Mouse (Mus musculus): ENCODE measurements at regions not wholly inside any gene's neighbourhood (a gene's known extent, or its start where the extent isn't known, plus 50 kb on each side); places are given as distances from the start of the nearest gene placed in this dataset.

- no peak for ATAC-seq
Measured at GRCm38 (mm10) chr13:39266024-39266423, 305.3 kb upstream of the Slc35b3 start.

GRCm38 (mm10) chr13:39256708-39257107 is 296.0 kb upstream of the Slc35b3 start:
- no peak overlapping the region for H3K4me2 ChIP-seq (ENCODE audit: low read length)
- H3K9ac ChIP-seq (ENCODE audit: low read depth, low read length) = no peak overlapping the region
- no peak overlapping the region for H3K27ac ChIP-seq (ENCODE audit: low read length)
- 26% methylated on average over 3 of the region's 3 CpGs for WGBS
- no peak overlapping the region for H3K4me3 ChIP-seq (ENCODE audit: low read depth, low read length)
- ATAC-seq = no peak
- H3K27me3 ChIP-seq (ENCODE audit: control insufficient read depth, insufficient read depth, low read depth, low read length) = no peaks in the 10 kb centered on the region
- no peaks in the 10 kb centered on the region for H3K36me3 ChIP-seq (ENCODE audit: control insufficient read depth, insufficient read depth, low read length)
- H3K9me3 ChIP-seq (replicated peaks; ENCODE audit: control insufficient read depth, low read length, poor library complexity, severe bottlenecking) = no peaks in the 10 kb centered on the region
- no peaks in the 10 kb centered on the region for H3K4me1 ChIP-seq (ENCODE audit: control insufficient read depth, insufficient read depth, low read length)

More at GRCm38 (mm10) chr13:39266024-39266423, 305.3 kb upstream of the Slc35b3 start:
- Histone ChIP-seq H3K27ac (ENCODE audit: low read length) (no peak overlapping the region), H3K4me2 (ENCODE audit: low read length) (no peak overlapping the region), H3K4me1 (ENCODE audit: control insufficient read depth, insufficient read depth, low read length) (no peaks in the 10 kb centered on the region), H3K9ac (ENCODE audit: low read depth, low read length) (no peak overlapping the region), H3K9me3 (replicated peaks; ENCODE audit: control insufficient read depth, low read length, poor library complexity, severe bottlenecking) (no peaks in the 10 kb centered on the region), H3K27me3 (ENCODE audit: control insufficient read depth, insufficient read depth, low read depth, low read length) (no peaks in the 10 kb centered on the region), H3K4me3 (ENCODE audit: low read depth, low read length) (no peak overlapping the region), H3K36me3 (ENCODE audit: control insufficient read depth, insufficient read depth, low read length) (no peaks in the 10 kb centered on the region)
- 23% methylated on average over 5 of the region's 5 CpGs for WGBS

GRCm38 (mm10) chr13:39255338-39255737 is 294.7 kb upstream of the Slc35b3 start:
- H3K4me3 ChIP-seq (ENCODE audit: low read depth, low read length) = no peak overlapping the region
- no peak overlapping the region for H3K9ac ChIP-seq (ENCODE audit: low read depth, low read length)
- H3K27ac ChIP-seq (ENCODE audit: low read length) = no peak overlapping the region
- no peak overlapping the region for H3K4me2 ChIP-seq (ENCODE audit: low read length)
- no peaks in the 10 kb centered on the region for H3K27me3 ChIP-seq (ENCODE audit: control insufficient read depth, insufficient read depth, low read depth, low read length)
- no peaks in the 10 kb centered on the region for H3K4me1 ChIP-seq (ENCODE audit: control insufficient read depth, insufficient read depth, low read length)
- no peak for ATAC-seq
- H3K36me3 ChIP-seq (ENCODE audit: control insufficient read depth, insufficient read depth, low read length) = no peaks in the 10 kb centered on the region
- WGBS = 53% methylated on average over 3 of the region's 3 CpGs
- H3K9me3 ChIP-seq (replicated peaks; ENCODE audit: control insufficient read depth, low read length, poor library complexity, severe bottlenecking) = no peaks in the 10 kb centered on the region

- no peak overlapping the region for H3K4me2 ChIP-seq (ENCODE audit: low read length)
- H3K4me3 ChIP-seq (ENCODE audit: low read depth, low read length) = no peak overlapping the region
- H3K9me3 ChIP-seq (replicated peaks; ENCODE audit: control insufficient read depth, low read length, poor library complexity, severe bottlenecking) = no peaks in the 10 kb centered on the region
- no peaks in the 10 kb centered on the region for H3K4me1 ChIP-seq (ENCODE audit: control insufficient read depth, insufficient read depth, low read length)
- WGBS = 95% methylated on average over 3 of the region's 3 CpGs
- no peak overlapping the region for H3K9ac ChIP-seq (ENCODE audit: low read depth, low read length)
- no peaks in the 10 kb centered on the region for H3K36me3 ChIP-seq (ENCODE audit: control insufficient read depth, insufficient read depth, low read length)
- ATAC-seq = no peak
- H3K27me3 ChIP-seq (ENCODE audit: control insufficient read depth, insufficient read depth, low read depth, low read length) = no peaks in the 10 kb centered on the region
- H3K27ac ChIP-seq (ENCODE audit: low read length) = no peak overlapping the region
Measured at GRCm38 (mm10) chr13:39252591-39252990, 291.9 kb upstream of the Slc35b3 start.

- 57% methylated on average over 4 of the region's 4 CpGs for WGBS
- no peaks in the 10 kb centered on the region for H3K9me3 ChIP-seq (replicated peaks; ENCODE audit: control insufficient read depth, low read length, poor library complexity, severe bottlenecking)
- no peak overlapping the region for H3K27ac ChIP-seq (ENCODE audit: low read length)
- H3K9ac ChIP-seq (ENCODE audit: low read depth, low read length) = no peak overlapping the region
- no peak overlapping the region for H3K4me2 ChIP-seq (ENCODE audit: low read length)
- no peak overlapping the region for H3K4me3 ChIP-seq (ENCODE audit: low read depth, low read length)
- H3K4me1 ChIP-seq (ENCODE audit: control insufficient read depth, insufficient read depth, low read length) = no peaks in the 10 kb centered on the region
- no peak for ATAC-seq
- H3K27me3 ChIP-seq (ENCODE audit: control insufficient read depth, insufficient read depth, low read depth, low read length) = no peaks in the 10 kb centered on the region
- no peaks in the 10 kb centered on the region for H3K36me3 ChIP-seq (ENCODE audit: control insufficient read depth, insufficient read depth, low read length)
Measured at GRCm38 (mm10) chr13:39250096-39250495, 289.4 kb upstream of the Slc35b3 start.

GRCm38 (mm10) chr13:39226829-39227228 is 266.2 kb upstream of the Slc35b3 start:
- H3K36me3 ChIP-seq (ENCODE audit: control insufficient read depth, insufficient read depth, low read length) = no peaks in the 10 kb centered on the region
- H3K4me2 ChIP-seq (ENCODE audit: low read length) = no peak overlapping the region
- no peaks in the 10 kb centered on the region for H3K27me3 ChIP-seq (ENCODE audit: control insufficient read depth, insufficient read depth, low read depth, low read length)
- no peak for ATAC-seq
- H3K4me1 ChIP-seq (ENCODE audit: control insufficient read depth, insufficient read depth, low read length) = no peaks in the 10 kb centered on the region
- H3K4me3 ChIP-seq (ENCODE audit: low read depth, low read length) = no peak overlapping the region
- no peak overlapping the region for H3K9ac ChIP-seq (ENCODE audit: low read depth, low read length)
- 74% methylated on average over 4 of the region's 4 CpGs for WGBS
- H3K27ac ChIP-seq (ENCODE audit: low read length) = no peak overlapping the region
- no peaks in the 10 kb centered on the region for H3K9me3 ChIP-seq (replicated peaks; ENCODE audit: control insufficient read depth, low read length, poor library complexity, severe bottlenecking)

- Histone ChIP-seq H3K27ac (ENCODE audit: low read length) (no peak overlapping the region), H3K4me1 (ENCODE audit: control insufficient read depth, insufficient read depth, low read length) (no peaks in the 10 kb centered on the region), H3K4me2 (ENCODE audit: low read length) (no peak overlapping the region), H3K4me3 (ENCODE audit: low read depth, low read length) (no peak overlapping the region), H3K9ac (ENCODE audit: low read depth, low read length) (no peak overlapping the region), H3K27me3 (ENCODE audit: control insufficient read depth, insufficient read depth, low read depth, low read length) (no peaks in the 10 kb centered on the region), H3K9me3 (replicated peaks; ENCODE audit: control insufficient read depth, low read length, poor library complexity, severe bottlenecking) (no peaks in the 10 kb centered on the region), H3K36me3 (ENCODE audit: control insufficient read depth, insufficient read depth, low read length) (no peaks in the 10 kb centered on the region)
- ATAC-seq = no peak
- 77% methylated on average over 6 of the region's 6 CpGs for WGBS
Measured at GRCm38 (mm10) chr13:39225651-39226050, 265.0 kb upstream of the Slc35b3 start.

GRCm38 (mm10) chr13:39211076-39211475 is 250.4 kb upstream of the Slc35b3 start:
- Histone ChIP-seq H3K9me3 (replicated peaks; ENCODE audit: control insufficient read depth, low read length, poor library complexity, severe bottlenecking) (no peaks in the 10 kb centered on the region), H3K4me3 (ENCODE audit: low read depth, low read length) (no peak overlapping the region), H3K4me2 (ENCODE audit: low read length) (no peak overlapping the region), H3K4me1 (ENCODE audit: control insufficient read depth, insufficient read depth, low read length) (no peaks in the 10 kb centered on the region), H3K9ac (ENCODE audit: low read depth, low read length) (no peak overlapping the region), H3K36me3 (ENCODE audit: control insufficient read depth, insufficient read depth, low read length) (no peaks in the 10 kb centered on the region), H3K27me3 (ENCODE audit: control insufficient read depth, insufficient read depth, low read depth, low read length) (no peaks in the 10 kb centered on the region), H3K27ac (ENCODE audit: low read length) (no peak overlapping the region)
- no peak for ATAC-seq
- WGBS = 49% methylated on average over 8 of the region's 8 CpGs

GRCm38 (mm10) chr13:39183715-39184179 is 223.1 kb upstream of the Slc35b3 start:
- Histone ChIP-seq H3K4me1 (ENCODE audit: control insufficient read depth, insufficient read depth, low read length) (0 out of 2 replicates have a peak, but pooled peaks cover 2% of the 10 kb centered on the region), H3K9ac (ENCODE audit: low read depth, low read length) (no peak overlapping the region), H3K4me3 (ENCODE audit: low read depth, low read length) (no peak overlapping the region), H3K4me2 (ENCODE audit: low read length) (no peak overlapping the region), H3K27me3 (ENCODE audit: control insufficient read depth, insufficient read depth, low read depth, low read length) (no peaks in the 10 kb centered on the region), H3K27ac (ENCODE audit: low read length) (no peak overlapping the region), H3K9me3 (replicated peaks; ENCODE audit: control insufficient read depth, low read length, poor library complexity, severe bottlenecking) (no peaks in the 10 kb centered on the region), H3K36me3 (ENCODE audit: control insufficient read depth, insufficient read depth, low read length) (no peaks in the 10 kb centered on the region)
- no peak for ATAC-seq
- 34% methylated on average over 2 of the region's 2 CpGs for WGBS
